Mouse (Mus musculus): Measurements from ENCODE around the gene Bcar1. TPM values are rescaled to one million over a fixed set of nuclear protein-coding genes. Genes with fewer than 3 reads are reported as not detected.

The Bcar1 gene
- polyA plus RNA-seq (2015; fragmentation: Nextera tagmentation; extraction: Ambion mirVana) = 46.5 and 54.2 TPM in 2 replicates

DNA sequence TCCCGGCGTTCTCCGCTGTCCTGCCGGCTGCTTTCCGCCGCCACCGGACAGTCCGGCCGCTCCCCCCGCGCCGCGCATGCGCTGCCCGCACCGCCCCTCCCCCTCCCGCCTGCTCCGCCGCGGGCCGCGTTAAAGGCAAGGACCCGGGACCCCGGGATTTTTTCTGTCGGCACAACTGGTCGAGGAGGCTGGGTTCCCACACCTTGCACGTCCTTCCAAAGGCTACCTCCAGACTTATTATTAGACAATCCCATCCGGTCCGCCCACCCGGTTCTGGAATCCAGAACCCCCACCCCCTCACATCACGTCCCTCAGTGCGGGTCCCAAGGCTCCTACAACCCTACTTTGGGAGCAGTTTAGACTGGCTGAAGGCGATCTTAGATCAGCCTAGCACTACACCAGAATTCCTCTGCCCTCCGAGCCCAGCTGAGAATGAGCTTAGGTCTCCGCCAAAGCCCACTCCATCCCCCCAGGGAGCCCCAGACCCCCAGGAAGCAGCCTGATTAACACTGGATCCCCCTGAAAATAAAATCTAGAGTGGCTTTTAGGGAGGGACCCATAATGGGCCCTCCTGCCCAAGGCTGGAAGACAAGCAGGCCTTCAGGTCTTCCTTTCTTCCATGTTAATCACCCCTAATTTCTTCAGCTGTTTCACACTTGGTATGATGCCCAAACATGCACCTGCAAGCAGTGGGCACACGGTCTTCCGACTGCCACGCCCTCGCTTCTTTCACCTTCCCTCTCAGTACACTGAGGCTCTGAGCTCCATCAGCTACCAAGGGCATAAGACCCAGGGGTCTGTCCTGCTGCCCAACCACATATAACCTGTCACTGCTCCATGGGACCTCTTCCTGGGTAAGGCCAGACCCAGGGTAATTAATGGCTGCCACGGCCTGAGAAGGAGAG is at the start of gene Bcar1:
Bcar1 (minus strand) TSS at position 18 of the 905 bp plus-strand sequence.
- peak within 1 kb of the TSS; percentile 92 for H3K9ac ChIP-seq
- H3K4me1 ChIP-seq (replicated peaks) = peaks cover 66% of the 10 kb centered on the region
- peak within 1 kb of the TSS; percentile 81 for H3K4me2 ChIP-seq
- WGBS = 10% methylated on average over 35 of the region's 40 CpGs
- peak within 1 kb of the TSS; percentile 90 for H3K4me3 ChIP-seq
- ATAC-seq (ENCODE audit: low FRiP score, low read depth) = peak; percentile 70
- no peaks in the 10 kb centered on the region for H3K9me3 ChIP-seq
- peak within 1 kb of the TSS; percentile 81 for H3K27ac ChIP-seq (replicated peaks)
- no peaks in the 10 kb centered on the region for H3K27me3 ChIP-seq
- H3K36me3 ChIP-seq = no peaks in the 10 kb centered on the region

DNA sequence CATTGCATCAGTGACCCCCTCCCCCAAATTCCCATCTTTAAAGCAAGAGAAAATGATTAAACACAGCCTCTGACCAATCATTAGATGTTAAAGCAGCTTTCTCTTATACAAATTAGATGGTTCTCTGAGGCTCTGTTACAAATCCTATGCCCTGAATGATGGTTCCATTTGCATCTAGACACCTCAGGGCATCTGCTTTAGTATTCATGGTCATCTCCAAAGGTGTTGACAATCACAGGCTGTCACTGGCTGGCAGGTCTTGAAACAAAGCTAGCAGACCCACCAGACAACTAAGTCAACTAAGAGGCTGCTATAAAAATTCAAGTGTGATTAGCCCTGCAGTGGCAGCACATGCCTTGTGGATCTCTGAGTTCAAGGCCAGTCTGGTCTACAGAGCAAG is 46.0 kb upstream of the Bcar1 start:
- H3K4me3 ChIP-seq = no peak overlapping the region
- H3K27ac ChIP-seq (replicated peaks) = no peak overlapping the region
- ATAC-seq (ENCODE audit: low FRiP score, low read depth) = no peak
- H3K36me3 ChIP-seq = no peaks in the 10 kb centered on the region
- H3K27me3 ChIP-seq = no peaks in the 10 kb centered on the region
- no peaks in the 10 kb centered on the region for H3K9me3 ChIP-seq
- no peak overlapping the region for H3K9ac ChIP-seq
- peaks cover 40% of the 10 kb centered on the region for H3K4me1 ChIP-seq (replicated peaks)
- no peak overlapping the region for H3K4me2 ChIP-seq

DNA sequence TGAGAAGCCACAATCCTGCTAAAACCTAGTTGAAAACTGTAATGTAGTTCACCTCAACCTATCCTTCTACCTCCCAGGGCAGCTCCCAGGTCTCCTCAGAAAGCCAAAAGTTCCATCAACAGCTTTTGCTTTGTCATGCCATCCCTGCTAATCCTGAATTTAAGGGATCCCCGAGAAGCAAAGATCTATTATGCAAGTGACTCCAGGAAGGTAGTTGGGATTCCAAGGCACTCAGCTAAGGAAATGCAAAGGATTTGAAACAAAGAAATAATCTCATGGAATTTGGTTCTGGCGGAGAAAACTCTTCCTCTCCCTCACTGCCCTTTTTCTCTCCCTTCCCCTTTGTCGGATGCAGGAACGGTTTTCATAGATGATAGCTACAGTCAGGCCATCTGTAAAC is 45.6 kb upstream of the Bcar1 start:
- Histone ChIP-seq H3K4me1 (replicated peaks) (peaks cover 39% of the 10 kb centered on the region), H3K4me3 (no peak overlapping the region), H3K4me2 (no peak overlapping the region), H3K9ac (no peak overlapping the region), H3K9me3 (no peaks in the 10 kb centered on the region), H3K36me3 (no peaks in the 10 kb centered on the region), H3K27me3 (no peaks in the 10 kb centered on the region), H3K27ac (replicated peaks) (no peak overlapping the region)
- 31% methylated on average over 4 of the region's 4 CpGs for WGBS
- ATAC-seq (ENCODE audit: low FRiP score, low read depth) = no peak

DNA sequence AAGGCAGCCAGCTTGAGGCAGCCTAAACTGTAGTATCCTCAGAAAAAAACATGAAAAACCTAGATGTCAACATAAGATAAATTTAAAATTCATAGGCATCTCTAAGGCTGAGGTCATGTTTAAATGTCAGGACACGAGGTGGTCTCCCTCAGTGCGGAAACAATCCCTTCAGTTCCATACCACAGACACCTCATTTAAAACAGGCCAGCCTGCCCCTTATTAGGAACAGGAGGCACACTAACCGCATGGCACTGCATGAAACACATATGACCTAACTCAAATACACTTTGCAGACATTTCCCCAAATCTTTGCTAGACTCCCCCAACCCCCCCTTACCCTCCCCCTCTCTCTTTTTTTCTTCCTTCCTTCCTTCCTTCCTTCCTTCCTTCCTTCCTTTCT is 44.9 kb upstream of the Bcar1 start:
- H3K27ac ChIP-seq (replicated peaks) = no peak overlapping the region

DNA sequence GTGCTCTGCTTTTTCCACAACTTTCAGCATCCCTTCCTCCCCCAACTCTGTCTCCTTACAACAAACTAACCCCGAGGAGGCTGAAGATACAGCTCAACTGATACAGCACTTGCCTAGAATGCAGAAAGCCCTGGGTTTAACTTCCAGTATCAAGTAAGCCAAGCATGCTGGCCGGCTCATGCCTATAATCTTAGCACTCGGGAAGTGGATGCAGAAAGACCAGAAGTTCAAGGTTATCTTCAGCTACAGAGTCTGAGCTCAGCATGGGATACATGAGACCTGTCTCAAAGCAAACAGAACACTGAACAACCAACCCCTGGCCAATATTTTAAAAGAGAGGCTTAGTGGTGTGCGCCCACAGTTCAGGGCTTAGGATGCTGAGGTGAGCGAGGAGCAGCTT is 44.5 kb upstream of the Bcar1 start:
- Histone ChIP-seq H3K4me2 (no peak overlapping the region), H3K36me3 (no peaks in the 10 kb centered on the region), H3K4me3 (no peak overlapping the region), H3K4me1 (replicated peaks) (peaks cover 35% of the 10 kb centered on the region), H3K27ac (replicated peaks) (peak overlapping the region; percentile 68), H3K9ac (no peak overlapping the region), H3K27me3 (no peaks in the 10 kb centered on the region), H3K9me3 (no peaks in the 10 kb centered on the region)
- 66% methylated on average over 5 of the region's 5 CpGs for WGBS
- no peak for ATAC-seq (ENCODE audit: low FRiP score, low read depth)

More for the DNA sequence above, 44.9 kb upstream of the Bcar1 start:
- Histone ChIP-seq H3K9me3 (no peaks in the 10 kb centered on the region), H3K4me1 (replicated peaks) (peaks cover 36% of the 10 kb centered on the region), H3K4me2 (no peak overlapping the region), H3K9ac (no peak overlapping the region), H3K27me3 (no peaks in the 10 kb centered on the region), H3K36me3 (no peaks in the 10 kb centered on the region), H3K4me3 (no peak overlapping the region)
- ATAC-seq (ENCODE audit: low FRiP score, low read depth) = no peak
- 52% methylated on average over 3 of the region's 3 CpGs for WGBS

DNA sequence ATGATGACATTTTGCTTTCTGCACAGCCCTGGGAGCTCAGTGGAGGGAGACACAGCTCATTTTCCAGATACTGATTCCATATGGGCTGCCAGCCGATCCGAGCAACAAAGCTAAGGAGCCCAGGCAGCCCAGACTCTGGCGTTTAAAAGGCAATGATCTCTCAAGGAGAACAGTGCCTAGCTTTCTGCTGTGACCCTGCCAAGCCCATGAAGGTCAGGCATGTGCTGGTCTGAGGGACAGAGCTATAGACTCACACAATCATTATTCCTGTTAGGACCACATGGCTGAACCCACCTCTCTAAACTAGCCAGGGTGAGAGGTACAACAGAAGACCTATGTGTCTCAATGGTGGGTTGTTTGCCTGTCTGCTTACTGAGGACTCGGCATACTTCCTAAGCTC is 44.1 kb upstream of the Bcar1 start:
- WGBS = 19% methylated on average over 4 of the region's 4 CpGs
- H3K4me1 ChIP-seq (replicated peaks) = peaks cover 36% of the 10 kb centered on the region
- ATAC-seq (ENCODE audit: low FRiP score, low read depth) = no peak
- H3K27ac ChIP-seq (replicated peaks) = peak overlapping the region; percentile 68
- no peaks in the 10 kb centered on the region for H3K36me3 ChIP-seq
- peak overlapping the region; percentile 23 for H3K4me2 ChIP-seq
- no peaks in the 10 kb centered on the region for H3K27me3 ChIP-seq
- no peak overlapping the region for H3K4me3 ChIP-seq
- no peak overlapping the region for H3K9ac ChIP-seq
- H3K9me3 ChIP-seq = no peaks in the 10 kb centered on the region

DNA sequence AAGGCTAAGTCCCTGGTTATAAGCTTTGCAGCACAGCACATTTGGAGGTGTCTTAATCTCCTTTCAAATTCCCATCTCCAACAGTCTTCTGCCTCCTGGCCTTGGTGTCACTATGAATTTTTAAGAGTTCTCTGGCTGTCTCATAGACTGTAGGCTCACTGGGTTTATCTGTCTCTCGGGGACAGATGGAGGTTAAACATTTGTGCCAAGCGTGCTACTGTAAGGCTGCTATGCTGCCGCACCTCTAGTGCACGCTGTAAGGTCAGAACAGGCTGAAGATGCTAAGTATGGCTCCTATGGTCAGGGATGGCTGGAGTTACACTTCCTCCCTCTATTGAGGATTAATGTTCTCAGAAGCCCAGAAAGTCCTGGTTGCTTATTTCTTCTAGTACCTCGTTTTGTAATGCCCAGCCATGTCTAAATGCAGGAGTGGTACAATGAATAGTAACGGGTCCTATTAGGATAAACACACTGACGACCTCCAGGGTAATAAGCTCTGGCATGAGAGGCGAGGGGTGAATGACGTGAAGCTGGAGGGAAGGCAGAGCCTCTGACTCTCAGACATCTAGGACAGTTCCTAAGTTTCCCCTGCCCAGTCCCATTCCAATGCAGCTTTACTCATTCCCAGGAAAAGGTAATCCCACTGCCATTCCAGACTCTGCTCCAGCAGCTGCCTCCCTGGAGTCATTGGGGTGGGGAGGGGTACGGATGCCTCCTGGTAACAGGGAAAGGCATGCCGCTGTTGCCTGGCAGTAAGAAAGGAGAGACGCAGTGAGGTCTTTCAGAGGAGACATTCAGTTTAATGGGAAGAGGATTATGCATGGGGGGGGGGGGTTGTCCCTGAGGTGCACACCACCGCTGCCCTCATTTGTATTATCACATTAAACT is 43.3 kb upstream of the Bcar1 start:
- H3K36me3 ChIP-seq = no peaks in the 10 kb centered on the region
- H3K9ac ChIP-seq = no peak overlapping the region
- 28% methylated on average over 13 of the region's 13 CpGs for WGBS
- H3K4me2 ChIP-seq = peak overlapping the region; percentile 23
- H3K4me1 ChIP-seq (replicated peaks) = peaks cover 39% of the 10 kb centered on the region
- no peaks in the 10 kb centered on the region for H3K9me3 ChIP-seq
- H3K27me3 ChIP-seq = no peaks in the 10 kb centered on the region
- H3K27ac ChIP-seq (replicated peaks) = peak overlapping the region; percentile 68
- ATAC-seq (ENCODE audit: low FRiP score, low read depth) = peak; percentile 74
- no peak overlapping the region for H3K4me3 ChIP-seq

DNA sequence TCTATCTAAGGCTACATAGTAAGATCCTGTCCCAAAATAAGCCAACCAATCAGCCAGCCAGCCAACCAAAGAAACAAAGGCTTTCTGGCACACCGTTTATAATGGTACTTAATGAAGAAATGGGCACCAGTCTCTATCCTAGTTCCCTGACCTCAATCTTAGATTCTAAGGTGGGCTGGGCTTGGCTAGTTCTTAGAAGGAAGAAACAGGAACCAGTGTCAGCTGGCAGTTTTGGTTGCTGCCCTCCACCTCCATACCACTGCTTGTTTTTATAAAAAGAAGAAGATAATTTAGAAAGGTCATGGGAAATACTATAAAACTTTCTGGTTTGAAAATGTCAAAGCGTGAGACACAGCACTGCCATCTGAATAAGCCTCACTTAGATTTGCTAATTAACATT is 42.5 kb upstream of the Bcar1 start:
- peaks cover 39% of the 10 kb centered on the region for H3K4me1 ChIP-seq (replicated peaks)

DNA sequence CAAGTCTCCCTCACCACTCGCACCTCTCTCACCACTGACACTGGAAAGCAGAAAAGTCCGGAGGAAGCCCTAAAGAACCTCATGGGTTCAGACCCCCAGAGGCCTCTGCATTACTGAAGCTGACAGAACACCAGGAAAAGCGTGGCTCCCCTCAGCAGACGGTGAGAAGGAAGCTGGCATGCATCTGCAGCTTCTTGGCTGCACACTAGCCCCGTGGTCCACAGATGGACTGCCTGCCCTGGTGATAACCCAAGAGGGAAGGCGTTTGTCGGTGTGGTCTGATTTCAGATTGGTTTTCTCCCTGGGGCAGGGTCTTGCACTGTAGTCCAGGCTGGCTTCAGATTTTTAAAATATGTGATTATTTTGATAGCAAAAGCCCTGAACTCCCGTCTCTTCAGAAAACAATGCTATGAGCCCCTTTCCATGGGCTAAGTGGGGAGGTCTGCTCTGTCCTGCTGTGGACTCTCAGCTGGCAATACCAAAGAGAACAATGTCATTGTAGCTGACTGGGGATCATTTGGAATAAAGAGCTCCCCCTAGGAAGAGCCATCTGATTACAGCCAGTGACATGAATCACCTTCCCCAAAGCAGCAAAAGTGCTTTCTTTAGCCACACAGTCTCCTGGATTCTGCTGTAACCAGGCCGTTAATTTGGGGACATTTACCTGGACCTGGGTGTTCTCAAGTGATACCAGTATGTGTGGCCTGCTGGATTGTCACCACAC is 39.2 kb upstream of the Bcar1 start:
- Histone ChIP-seq H3K4me2 (no peak overlapping the region), H3K27ac (replicated peaks) (no peak overlapping the region; the same call in 1 of the 2 replicates), H3K4me3 (no peak overlapping the region), H3K9ac (no peak overlapping the region), H3K27me3 (no peaks in the 10 kb centered on the region), H3K36me3 (no peaks in the 10 kb centered on the region), H3K9me3 (no peaks in the 10 kb centered on the region), H3K4me1 (replicated peaks) (peaks cover 39% of the 10 kb centered on the region)
- no peak for ATAC-seq (ENCODE audit: low FRiP score, low read depth)
- WGBS = 54% methylated on average over 9 of the region's 9 CpGs

More for the DNA sequence above, 42.5 kb upstream of the Bcar1 start:
- H3K36me3 ChIP-seq = no peaks in the 10 kb centered on the region
- H3K27ac ChIP-seq (replicated peaks) = no peak overlapping the region
- no peaks in the 10 kb centered on the region for H3K27me3 ChIP-seq
- WGBS = 75% methylated on average over 2 of the region's 2 CpGs
- H3K4me3 ChIP-seq = no peak overlapping the region
- H3K9ac ChIP-seq = no peak overlapping the region
- H3K4me2 ChIP-seq = no peak overlapping the region
- H3K9me3 ChIP-seq = no peaks in the 10 kb centered on the region
- no peak for ATAC-seq (ENCODE audit: low FRiP score, low read depth)

DNA sequence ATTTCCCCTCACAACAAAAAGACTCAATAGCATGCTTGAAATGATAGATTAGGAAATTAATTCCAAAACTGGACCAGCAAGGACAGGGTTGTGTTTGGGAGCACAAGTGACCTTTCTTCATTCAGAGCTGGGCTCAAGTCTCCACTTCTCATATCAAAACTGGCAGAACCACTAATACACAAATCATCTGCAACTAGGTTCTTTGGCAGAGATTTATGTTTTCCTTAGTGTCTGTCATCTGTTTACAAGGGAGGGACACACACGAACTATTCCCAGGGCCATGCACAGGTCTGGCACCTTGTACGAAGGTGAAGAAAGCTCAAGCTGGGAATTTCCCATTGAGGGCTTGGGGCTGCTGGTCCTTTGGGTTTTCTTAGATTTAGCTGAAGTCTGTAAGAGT is 38.6 kb upstream of the Bcar1 start:
- no peak for ATAC-seq (ENCODE audit: low FRiP score, low read depth)
- Histone ChIP-seq H3K27me3 (no peaks in the 10 kb centered on the region), H3K27ac (replicated peaks) (no peak overlapping the region), H3K9me3 (no peaks in the 10 kb centered on the region), H3K36me3 (no peaks in the 10 kb centered on the region), H3K4me2 (no peak overlapping the region), H3K4me1 (replicated peaks) (peaks cover 32% of the 10 kb centered on the region), H3K9ac (no peak overlapping the region), H3K4me3 (no peak overlapping the region)
- WGBS = 89% methylated on average over 2 of the region's 2 CpGs

DNA sequence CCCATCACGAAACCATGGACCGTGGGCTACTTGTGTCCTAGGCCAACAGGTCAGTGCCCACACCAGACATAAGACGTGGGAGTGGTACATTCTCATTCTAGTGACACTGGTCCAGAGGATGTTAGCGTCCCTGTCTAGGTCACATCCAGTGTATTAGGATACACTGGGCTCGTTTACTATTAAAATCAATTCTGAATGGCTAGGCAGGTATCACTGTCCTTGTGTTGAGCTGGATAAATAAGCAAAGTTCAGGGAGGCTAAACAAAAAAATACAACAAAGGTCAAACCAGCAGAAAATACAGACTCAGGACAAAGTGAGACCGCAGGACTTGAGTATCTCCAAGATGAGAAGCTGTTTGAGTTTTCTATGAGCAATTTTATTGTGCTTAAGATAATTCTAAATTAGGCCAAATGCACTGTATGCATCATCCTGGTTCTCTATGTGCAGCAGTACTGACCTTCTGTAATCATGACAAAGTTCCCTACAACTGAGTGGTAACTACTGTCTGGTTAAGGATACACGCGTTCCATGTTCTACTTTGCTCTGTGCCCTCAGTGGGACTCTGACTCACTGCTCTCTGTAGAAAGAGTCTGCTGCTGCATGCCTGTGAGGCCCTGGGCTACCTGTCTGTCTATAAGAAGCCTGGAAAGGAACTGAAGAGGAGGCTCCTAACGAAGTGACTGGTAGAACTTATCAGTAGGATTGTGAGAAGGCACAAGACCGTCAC is 37.3 kb upstream of the Bcar1 start:
- WGBS = 86% methylated on average over 10 of the region's 10 CpGs
- Histone ChIP-seq H3K9me3 (no peaks in the 10 kb centered on the region), H3K9ac (no peak overlapping the region), H3K27me3 (no peaks in the 10 kb centered on the region), H3K4me3 (no peak overlapping the region), H3K36me3 (no peaks in the 10 kb centered on the region), H3K27ac (replicated peaks) (no peak overlapping the region), H3K4me2 (no peak overlapping the region), H3K4me1 (replicated peaks) (peaks cover 20% of the 10 kb centered on the region)
- no peak for ATAC-seq (ENCODE audit: low FRiP score, low read depth)
